Mouse (Mus musculus) spleen, adult 2 months (tissue): ENCODE data around the gene Dtl. TPM values are rescaled to one million over a fixed set of nuclear protein-coding genes. Genes with fewer than 3 reads are reported as not detected.

ENCODE experiments used
- DNase-seq, 2 experiments: peaks; one replicate each; pipeline versions ENCODE4 v3.0.0 to v3.0.0-alpha.2; 2012 to 2021; ENCODE audit warnings: low spot score in 2 of 2, low read depth in 1 of 2
- H3K27ac ChIP-seq: fragments of 200-500 bp; 2 replicates; pipeline ENCODE4 v1.5.1; 2012; ENCODE audit warnings: low read length, inconsistent platforms; ENCODE audit not compliant: insufficient read depth
- H3K27me3 ChIP-seq: fragments of 200-500 bp; 2 replicates; pipeline ENCODE4 v1.6.1; 2012; ENCODE audit warnings: mild to moderate bottlenecking, moderate library complexity, low read length, inconsistent platforms; ENCODE audit not compliant: control insufficient read depth, insufficient read depth
- H3K36me3 ChIP-seq: fragments of 200-500 bp; 2 replicates; pipeline ENCODE4 v1.6.1; 2012; ENCODE audit warnings: mild to moderate bottlenecking, low read length, inconsistent platforms; ENCODE audit not compliant: control insufficient read depth, insufficient read depth
- H3K4me1 ChIP-seq: fragments of 200-500 bp; 2 replicates; pipeline ENCODE4 v1.6.1; 2011; ENCODE audit warnings: inconsistent platforms; ENCODE audit not compliant: control insufficient read depth, insufficient read depth, insufficient read length
- H3K4me3 ChIP-seq: fragments of 200-500 bp; 2 replicates; pipeline ENCODE4 v1.5.1; 2011; ENCODE audit warnings: mild to moderate bottlenecking, inconsistent platforms; ENCODE audit not compliant: insufficient read depth, insufficient read length; ENCODE audit errors: extremely low read depth
- CTCF ChIP-seq: fragments of 200-500 bp; IDR thresholded peaks from 2 replicates; pipeline ENCODE4 v1.5.1; 2011; ENCODE audit warnings: mild to moderate bottlenecking, inconsistent platforms; ENCODE audit not compliant: insufficient read depth, insufficient read length, insufficient replicate concordance; ENCODE audit errors: extremely low read depth
- POLR2A ChIP-seq: fragments of 200-500 bp; IDR thresholded peaks from 2 replicates; pipeline ENCODE4 v1.6.1; 2011; ENCODE audit warnings: low read depth, low read length, inconsistent platforms
- WGBS: fragments of 180-500 bp; shearing (Covaris S2); methylation state at CpG from one replicate; pipeline ENCODE4 v1.1.7; 2018; 5-methylcytosine and 5-hydroxymethylcytosine counted together
- polyA plus RNA-seq: library from polyadenylated mRNA; depleted of rRNA; stranded (reverse); fragments of >200 nt; gene quantifications from 2 replicates; pipeline ENCODE4 v1.2.3, GENCODE M21; 2012

Dtl gene
- polyA plus RNA-seq, 1 experiment = 1.7 TPM

- Histone ChIP-seq H3K4me3 (no peak overlapping the region), H3K36me3 (peaks cover 59% of the 10 kb centered on the region), H3K27ac (no peak overlapping the region), H3K4me1 (no peaks in the 10 kb centered on the region), H3K27me3 (no peaks in the 10 kb centered on the region)
- DNase-seq = no peak
- no peak for TF ChIP-seq CTCF
- TF ChIP-seq POLR2A = no peak
- WGBS = 70% methylated on average over 3 of the region's 3 CpGs
Observed at GRCm38 (mm10) chr1:191617589-191617988, 42.2 kb upstream of the Dtl start.

- no peak for DNase-seq
- Histone ChIP-seq H3K27me3 (no peaks in the 10 kb centered on the region), H3K36me3 (peaks cover 64% of the 10 kb centered on the region), H3K27ac (no peak overlapping the region), H3K4me1 (no peaks in the 10 kb centered on the region), H3K4me3 (no peak overlapping the region)
- TF ChIP-seq CTCF (no peak), POLR2A (no peak)
- WGBS = 96% methylated on average over 8 of the region's 8 CpGs
Observed at GRCm38 (mm10) chr1:191616245-191616644, 40.9 kb upstream of the Dtl start.

GRCm38 (mm10) chr1:191612877-191613276 lies 37.5 kb upstream of the Dtl start:
- H3K4me1 ChIP-seq = no peaks in the 10 kb centered on the region; the same call in 1 of the 2 replicates
- peaks cover 59% of the 10 kb centered on the region for H3K36me3 ChIP-seq
- no peak overlapping the region for H3K4me3 ChIP-seq
- WGBS = 94% methylated on average over 16 of the region's 16 CpGs
- TF ChIP-seq POLR2A (no peak), CTCF (no peak)
- no peak for DNase-seq
- H3K27ac ChIP-seq = no peak overlapping the region
- H3K27me3 ChIP-seq = no peaks in the 10 kb centered on the region

GRCm38 (mm10) chr1:191611686-191612085 lies 36.3 kb upstream of the Dtl start:
- H3K4me1 ChIP-seq = no peaks in the 10 kb centered on the region; the same call in 1 of the 2 replicates
- WGBS = 92% methylated on average over 9 of the region's 9 CpGs
- no peaks in the 10 kb centered on the region for H3K27me3 ChIP-seq
- H3K36me3 ChIP-seq = peaks cover 64% of the 10 kb centered on the region
- no peak for DNase-seq
- no peak overlapping the region for H3K27ac ChIP-seq
- TF ChIP-seq POLR2A = no peak
- TF ChIP-seq CTCF = no peak
- no peak overlapping the region for H3K4me3 ChIP-seq

- TF ChIP-seq POLR2A (no peak), CTCF (no peak)
- H3K36me3 ChIP-seq = peaks cover 63% of the 10 kb centered on the region
- 96% methylated on average over 7 of the region's 7 CpGs for WGBS
Observed at GRCm38 (mm10) chr1:191610357-191610756, 35.0 kb upstream of the Dtl start.

GRCm38 (mm10) chr1:191609578-191609977 lies 34.2 kb upstream of the Dtl start:
- TF ChIP-seq CTCF (no peak), POLR2A (no peak)
- 79% methylated on average over 1 of the region's 1 CpGs for WGBS
- no peak for DNase-seq
- Histone ChIP-seq H3K36me3 (peaks cover 59% of the 10 kb centered on the region), H3K4me3 (no peak overlapping the region), H3K27me3 (no peaks in the 10 kb centered on the region), H3K27ac (no peak overlapping the region), H3K4me1 (no peaks in the 10 kb centered on the region; the same call in 1 of the 2 replicates)

More at GRCm38 (mm10) chr1:191610357-191610756, 35.0 kb upstream of the Dtl start:
- Histone ChIP-seq H3K27ac (no peak overlapping the region), H3K27me3 (no peaks in the 10 kb centered on the region), H3K4me1 (no peaks in the 10 kb centered on the region; the same call in 1 of the 2 replicates), H3K4me3 (no peak overlapping the region)
- DNase-seq = no peak

- H3K27ac ChIP-seq = no peak overlapping the region
- H3K36me3 ChIP-seq = peaks cover 55% of the 10 kb centered on the region
- H3K27me3 ChIP-seq = no peaks in the 10 kb centered on the region
- no peaks in the 10 kb centered on the region; the same call in 1 of the 2 replicates for H3K4me1 ChIP-seq
- H3K4me3 ChIP-seq = no peak overlapping the region
- WGBS = 96% methylated on average over 6 of the region's 6 CpGs
- no peak for DNase-seq
- TF ChIP-seq CTCF (no peak), POLR2A (no peak)
Observed at GRCm38 (mm10) chr1:191609051-191609450, 33.7 kb upstream of the Dtl start.
